Mouse (Mus musculus): ENCODE data around the gene Dnaic1. TPM values are rescaled to one million over a fixed set of nuclear protein-coding genes. Genes with fewer than 3 reads are reported as not detected.

The Dnaic1 gene
- total and polyA plus RNA-seq, 3 experiments = 0.34 to 4.1 (median 0.89) TPM

DNA sequence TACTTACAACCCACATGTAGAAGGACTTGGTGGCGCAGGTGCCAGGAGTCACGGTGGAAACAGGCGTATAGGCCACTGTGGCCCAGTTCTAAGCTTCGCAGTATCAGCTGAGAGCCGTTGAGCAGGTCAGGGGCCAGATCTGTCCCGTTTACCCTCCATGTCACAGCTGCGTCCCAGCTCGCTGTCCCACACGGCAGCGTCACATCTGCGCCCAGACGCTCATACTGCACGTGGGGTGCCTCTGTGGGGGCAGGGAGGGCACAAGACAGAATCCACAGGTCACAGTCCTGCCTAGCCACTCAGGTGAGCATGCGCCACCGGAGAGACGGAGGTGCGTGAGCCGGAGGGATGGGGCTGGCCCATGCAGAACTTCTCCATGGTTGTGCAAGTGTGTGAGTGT lies 101.3 kb downstream of the Dnaic1 start:
- Histone ChIP-seq H3K9ac (ENCODE audit: insufficient read depth, low read depth) (no peak overlapping the region), H3K36me3 (replicated peaks in 1 of 2; ENCODE audit: control insufficient read depth in 1 of 2, insufficient read depth in 1 of 2, low read length in 1 of 2) (no peaks in the 10 kb centered on the region), H3K4me3 (replicated peaks in 1 of 3; ENCODE audit: low read depth in 2 of 3, low read length in 2 of 3, poor library complexity in 1 of 3) (no peak overlapping the region), H3K4me1 (ENCODE audit: control insufficient read depth in 1 of 2, insufficient read depth in 2 of 2) (peaks cover 0 to 5% of the 10 kb centered on the region in 2 experiments; a peak in 1 of 4 replicates), H3K27ac (ENCODE audit: insufficient read depth, low read depth) (no peak overlapping the region), H3K4me2 (ENCODE audit: insufficient read depth, low read depth, poor library complexity, severe bottlenecking) (no peak overlapping the region), H3K9me3 (replicated peaks; ENCODE audit: low read length) (no peaks in the 10 kb centered on the region), H3K27me3 (replicated peaks) (peaks cover 96% of the 10 kb centered on the region), H3K79me2 (replicated peaks; ENCODE audit: control insufficient read depth, extremely low read depth, insufficient read depth, poor library complexity, severe bottlenecking) (no peaks in the 10 kb centered on the region)
- TF ChIP-seq JUND (conservative IDR thresholded peaks at IDR 0.05; ENCODE audit: low read depth, low read length) = no peak
- TF ChIP-seq ZMIZ1 (IDR thresholded peaks at IDR 0.05; ENCODE audit: low read depth, low read length) = no peak
- TF ChIP-seq IRF4 (IDR thresholded peaks at IDR 0.05; ENCODE audit: low read depth, low read length) = no peak
- no peak for TF ChIP-seq MAX (IDR thresholded peaks at IDR 0.05; ENCODE audit: low read length)
- TF ChIP-seq USF1 (IDR thresholded peaks at IDR 0.05; ENCODE audit: low read depth, low read length) = no peak
- TF ChIP-seq USF2 (conservative IDR thresholded peaks at IDR 0.05; ENCODE audit: low read depth, low read length) = no peak
- TF ChIP-seq ELF1 (IDR thresholded peaks at IDR 0.05; ENCODE audit: low read depth, low read length) = no peak
- no peak for TF ChIP-seq MEF2A (IDR thresholded peaks at IDR 0.05; ENCODE audit: borderline replicate concordance, low read depth, low read length)
- TF ChIP-seq RAD21 (IDR thresholded peaks at IDR 0.05; ENCODE audit: low read depth, low read length) = no peak
- no peak for TF ChIP-seq MAFK (IDR thresholded peaks at IDR 0.05; ENCODE audit: insufficient replicate concordance, low read length)
- TF ChIP-seq SMC3 (IDR thresholded peaks at IDR 0.05; ENCODE audit: low read depth, low read length) = no peak
- no peak for TF ChIP-seq ZKSCAN1 (IDR thresholded peaks at IDR 0.05; ENCODE audit: borderline replicate concordance, low read depth, low read length)
- no peak for TF ChIP-seq CHD2 (IDR thresholded peaks at IDR 0.05; ENCODE audit: low read length)
- no peak for TF ChIP-seq ZNF384 (IDR thresholded peaks at IDR 0.05; ENCODE audit: low read depth, low read length)
- no peak for TF ChIP-seq MYC (IDR thresholded peaks at IDR 0.05; ENCODE audit: low read depth, low read length)
- no peak for DNase-seq (ENCODE audit: extremely low read depth)
- in situ Hi-C loops (cut with MboI; ENCODE audit: low pct_ligation_motif_present, low pct_unique_long_range_greater_than_20kb, low sequenced_read_pairs) (no loop called here), dilution Hi-C loops (cut with MboI; ENCODE audit: extremely low pct_ligation_motif_present, extremely low pct_unique_long_range_greater_than_20kb, low sequenced_read_pairs) (no loop called here)

DNA sequence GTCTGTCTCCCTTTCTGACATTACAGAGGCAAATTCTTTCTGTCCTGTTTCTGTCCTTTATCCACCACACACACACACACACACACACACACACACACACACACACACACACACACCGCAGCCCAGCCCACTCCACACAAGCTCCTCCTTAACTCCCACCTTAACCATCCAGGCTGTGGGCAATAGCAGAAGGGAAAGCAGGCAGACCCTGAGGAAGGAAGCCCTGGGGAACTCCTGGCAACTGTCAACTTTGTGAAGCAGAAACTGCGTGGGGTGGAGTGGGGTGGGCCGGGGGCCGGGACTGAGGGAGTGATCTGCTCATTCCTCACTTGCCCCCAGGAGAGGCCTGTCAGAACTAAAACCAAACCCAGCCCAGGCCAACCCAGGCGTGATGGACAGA lies 101.9 kb downstream of the Dnaic1 start:
- dilution Hi-C loops (cut with MboI; ENCODE audit: extremely low pct_ligation_motif_present, extremely low pct_unique_long_range_greater_than_20kb, low sequenced_read_pairs) = no loop called here
- Histone ChIP-seq H3K9me3 (replicated peaks; ENCODE audit: low read length) (no peaks in the 10 kb centered on the region), H3K9ac (ENCODE audit: insufficient read depth, low read depth) (no peak overlapping the region), H3K4me2 (ENCODE audit: insufficient read depth, low read depth, poor library complexity, severe bottlenecking) (no peak overlapping the region), H3K4me1 (ENCODE audit: control insufficient read depth in 1 of 2, insufficient read depth in 2 of 2) (peaks cover 0 to 5% of the 10 kb centered on the region in 2 experiments; a peak in 1 of 4 replicates), H3K79me2 (replicated peaks; ENCODE audit: control insufficient read depth, extremely low read depth, insufficient read depth, poor library complexity, severe bottlenecking) (no peaks in the 10 kb centered on the region), H3K4me3 (replicated peaks in 1 of 3; ENCODE audit: low read depth in 2 of 3, low read length in 2 of 3, poor library complexity in 1 of 3) (no peak overlapping the region), H3K27ac (ENCODE audit: insufficient read depth, low read depth) (no peak overlapping the region), H3K36me3 (replicated peaks in 1 of 2; ENCODE audit: control insufficient read depth in 1 of 2, insufficient read depth in 1 of 2, low read length in 1 of 2) (no peaks in the 10 kb centered on the region), H3K27me3 (replicated peaks) (peaks cover 98% of the 10 kb centered on the region)
- DNase-seq (ENCODE audit: extremely low read depth) = no peak
- TF ChIP-seq MAX (IDR thresholded peaks at IDR 0.05; ENCODE audit: low read length) = no peak
- no peak for TF ChIP-seq MYC (IDR thresholded peaks at IDR 0.05; ENCODE audit: low read depth, low read length)
- TF ChIP-seq JUND (conservative IDR thresholded peaks at IDR 0.05; ENCODE audit: low read depth, low read length) = no peak
- TF ChIP-seq KAT2A (IDR thresholded peaks at IDR 0.05; ENCODE audit: insufficient replicate concordance, low read length) = no peak
- no peak for TF ChIP-seq UBTF (IDR thresholded peaks at IDR 0.05; ENCODE audit: low read depth, low read length)
- TF ChIP-seq NELFE (IDR thresholded peaks at IDR 0.05; ENCODE audit: low read depth, low read length) = no peak
- TF ChIP-seq RCOR1 (conservative IDR thresholded peaks at IDR 0.05; ENCODE audit: low read depth, low read length) = no peak
- in situ Hi-C loops (cut with MboI; ENCODE audit: low pct_ligation_motif_present, low pct_unique_long_range_greater_than_20kb, low sequenced_read_pairs) = no loop called here

Data from CH12.LX (cell line).